Mouse (Mus musculus): ENCODE measurements around the gene Ovol3.
"Not testable (repeated sequence)": the region's sequence is repeated elsewhere in the genome, so short reads cannot be mapped to it uniquely, and the experiment has no call there.

The Ovol3 gene

DNA sequence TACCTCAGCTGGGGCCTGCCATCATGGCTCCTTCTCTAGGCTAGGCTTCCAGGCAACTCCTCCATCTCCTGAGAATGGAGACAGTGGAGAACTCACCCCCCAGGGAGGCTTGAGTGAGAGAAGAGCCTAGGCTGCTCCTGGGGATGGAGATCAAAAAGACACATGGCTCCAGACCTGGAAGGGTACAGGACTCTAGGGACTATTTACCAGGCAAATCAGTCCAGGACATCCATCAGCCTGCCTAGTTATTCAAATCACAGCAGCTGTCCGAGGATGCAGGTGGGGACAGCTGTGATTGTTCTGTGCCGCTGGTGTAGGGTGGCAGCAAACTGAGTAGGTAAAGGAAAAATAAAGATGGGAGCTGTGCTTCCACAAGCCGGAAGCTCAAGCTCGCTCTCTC, at the start of gene Ovol3:
Gene Ovol3 (minus strand): TSS at position 101 of the 400 bp plus-strand sequence.
- no peak for DNase-seq (ENCODE audit: low spot score in 2 of 2)

GRCm38 (mm10) chr7:30282740-30283139, 47.2 kb upstream of the Ovol3 start:
- DNase-seq (ENCODE audit: low spot score in 2 of 2) = peak in 1 of 2 experiments; percentile 17

DNA sequence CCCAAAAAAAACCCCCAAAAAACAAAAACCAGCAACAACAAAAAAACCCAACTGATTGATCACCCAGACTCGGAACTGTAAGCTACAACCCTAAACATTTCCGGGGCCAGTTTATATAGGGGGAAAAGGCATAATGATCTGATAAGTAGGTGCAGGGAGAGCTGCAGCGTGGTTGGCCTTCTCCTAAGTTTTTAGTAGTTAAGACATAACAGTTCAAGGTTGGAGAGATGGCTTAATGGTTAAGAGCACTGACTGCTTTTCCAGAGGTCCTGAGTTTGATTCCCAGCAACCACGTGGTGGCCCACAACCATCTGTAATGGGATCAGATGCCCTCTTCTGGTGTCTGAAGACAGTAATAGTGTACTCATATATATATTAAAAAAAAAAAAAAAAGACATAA, 46.0 kb upstream of the Ovol3 start:
- DNase-seq (ENCODE audit: low spot score in 2 of 2) = no peak

DNA sequence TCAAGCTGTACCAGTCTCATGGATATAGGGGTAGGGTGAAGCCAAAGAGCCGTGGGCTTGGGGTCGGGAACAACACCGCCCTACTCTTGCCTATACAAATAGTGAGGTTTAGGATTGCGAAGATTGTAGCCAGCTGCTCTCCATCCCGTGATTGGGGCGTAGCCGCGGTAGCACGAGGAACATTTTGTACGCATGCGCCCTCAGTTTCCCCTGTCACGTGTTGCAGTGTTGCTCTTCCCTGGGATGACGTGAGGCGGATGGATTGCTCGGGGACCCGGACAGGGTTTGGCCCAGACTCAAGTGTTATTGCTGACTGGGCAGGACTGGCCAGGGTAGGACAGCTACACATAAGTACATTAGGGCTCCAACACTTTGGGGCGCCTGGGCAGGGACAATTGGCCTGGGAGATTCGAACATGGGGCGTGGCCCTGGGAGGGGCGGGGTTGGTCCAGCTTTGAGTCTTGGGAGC, 45.2 kb upstream of the Ovol3 start:
- DNase-seq (ENCODE audit: low spot score in 2 of 2) = peak; percentile 92 to 93

DNA sequence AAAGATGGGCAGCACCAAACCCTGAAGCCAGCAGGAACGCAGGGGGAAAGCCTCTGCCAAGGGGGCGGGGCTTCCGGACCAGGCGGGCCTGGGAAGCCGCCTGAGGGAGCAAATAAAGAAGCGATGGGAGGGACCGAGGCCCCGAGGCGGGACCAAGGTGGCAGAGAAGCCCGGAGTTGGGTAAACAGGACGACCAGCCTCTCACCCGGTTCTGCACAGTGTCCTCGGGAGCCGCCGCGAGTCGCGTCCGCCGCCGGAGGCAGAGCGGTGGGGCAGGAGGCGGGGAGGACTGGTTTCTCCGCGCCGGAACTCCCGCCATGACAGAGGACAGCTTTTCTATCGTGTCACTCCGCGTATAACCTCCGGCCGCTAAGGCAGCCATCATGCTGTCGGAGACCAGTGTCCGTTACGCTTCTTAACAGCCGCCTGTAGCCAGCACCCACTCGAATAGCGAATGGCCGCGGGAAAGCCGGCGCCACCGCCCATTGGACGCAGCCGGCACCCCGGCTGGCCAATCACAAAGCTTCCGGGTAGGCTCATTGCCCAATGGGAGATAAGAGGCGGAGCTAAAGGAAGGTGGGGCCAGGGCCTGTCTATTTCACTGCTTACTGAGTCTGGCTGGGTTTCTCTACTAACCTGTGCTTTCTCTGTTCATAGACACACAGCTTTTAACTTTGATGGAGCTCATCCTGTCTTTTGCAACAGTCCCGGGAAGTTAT, 44.6 kb upstream of the Ovol3 start, which contains the start of the genes Thap8 and Wdr62:
Gene Thap8 (plus strand): TSS at position 144 of the 719 bp plus-strand sequence.
Gene Wdr62 (minus strand): TSS at position 469 of the 719 bp plus-strand sequence.
- peak; percentile 92 to 93 for DNase-seq (ENCODE audit: low spot score in 2 of 2)

DNA sequence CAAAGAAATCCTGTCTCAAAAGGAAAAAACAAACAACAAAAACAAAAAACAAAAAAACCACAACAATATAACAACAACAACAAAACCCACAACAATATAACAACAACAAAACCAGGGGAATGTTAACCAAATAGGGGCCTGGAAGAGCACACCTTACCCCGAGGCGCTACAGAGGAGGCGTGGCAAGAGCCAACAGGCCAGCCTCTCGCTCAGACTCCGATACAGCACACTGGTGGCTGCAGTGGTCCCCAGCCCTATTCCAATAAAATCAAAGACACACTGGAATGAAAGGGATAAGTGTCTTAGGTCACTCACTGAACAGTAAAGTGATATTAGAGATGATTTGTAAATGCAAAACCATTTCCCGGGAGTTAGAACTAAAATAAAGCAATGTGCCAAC, 44.0 kb upstream of the Ovol3 start:
- no peak for DNase-seq (ENCODE audit: low spot score in 2 of 2)

DNA sequence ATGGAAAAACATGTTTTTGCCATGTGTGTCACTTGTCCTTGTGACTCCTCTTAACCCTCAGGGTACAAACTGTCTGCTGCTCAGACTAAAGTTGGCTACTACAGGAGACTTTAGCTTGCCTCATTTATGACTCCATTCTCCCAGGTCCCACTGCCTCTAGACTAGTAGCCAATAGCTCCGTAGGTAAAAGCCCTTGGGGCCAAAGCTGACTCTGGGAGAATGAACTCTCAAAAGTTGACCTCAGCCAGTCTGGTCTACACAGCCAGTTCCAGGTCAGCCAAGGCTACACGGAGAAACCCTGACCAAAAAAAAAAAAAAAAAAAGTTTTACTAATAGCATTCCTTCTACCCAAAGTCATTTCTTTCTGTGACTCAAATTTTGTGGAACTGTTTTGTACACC, 43.4 kb upstream of the Ovol3 start:
- DNase-seq (ENCODE audit: low spot score in 2 of 2) = no peak

DNA sequence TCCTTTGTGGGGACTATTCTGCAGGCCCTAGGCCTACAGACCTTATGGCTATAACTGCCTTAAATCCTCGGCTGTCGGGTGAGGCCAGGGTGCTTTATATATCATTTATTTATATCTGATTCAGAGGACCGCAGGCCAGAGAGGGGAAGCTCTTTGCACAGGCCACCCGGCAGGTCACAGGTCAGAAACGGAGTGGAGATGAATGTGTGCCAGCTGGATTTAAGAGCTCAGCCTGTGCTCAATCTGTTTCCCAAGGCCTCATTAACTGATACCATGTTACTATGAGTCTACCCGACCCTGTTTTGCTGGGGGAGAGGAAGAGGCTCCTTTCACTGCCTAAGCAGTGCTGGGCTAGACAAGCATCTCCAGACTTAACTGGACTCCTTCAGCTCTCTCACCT, 38.9 kb upstream of the Ovol3 start:
- no peak for DNase-seq (ENCODE audit: low spot score in 2 of 2)

DNA sequence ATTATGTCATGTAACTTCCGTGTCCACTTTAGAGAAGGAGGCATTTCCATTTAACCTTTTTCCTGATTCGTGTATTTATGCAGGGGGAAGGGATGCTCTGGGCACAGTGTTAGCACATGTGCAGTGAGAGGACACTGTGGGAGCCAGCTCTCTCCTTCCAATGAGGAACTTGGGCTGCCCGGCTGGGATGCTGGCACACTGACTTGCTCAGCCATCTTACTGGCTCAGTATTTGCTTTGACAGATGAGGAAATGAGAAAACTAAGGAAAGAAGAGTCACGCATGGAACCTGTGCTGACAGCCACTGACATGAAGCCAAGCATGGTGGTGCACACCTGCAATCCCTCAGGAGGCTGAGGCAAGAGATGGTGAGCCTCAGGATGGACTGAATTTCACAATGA, 34.1 kb upstream of the Ovol3 start:
- DNase-seq (ENCODE audit: low spot score in 2 of 2) = no peak

- no peak for DNase-seq (ENCODE audit: low spot score in 2 of 2)
Observed at GRCm38 (mm10) chr7:30266780-30267179, 31.3 kb upstream of the Ovol3 start.

DNA sequence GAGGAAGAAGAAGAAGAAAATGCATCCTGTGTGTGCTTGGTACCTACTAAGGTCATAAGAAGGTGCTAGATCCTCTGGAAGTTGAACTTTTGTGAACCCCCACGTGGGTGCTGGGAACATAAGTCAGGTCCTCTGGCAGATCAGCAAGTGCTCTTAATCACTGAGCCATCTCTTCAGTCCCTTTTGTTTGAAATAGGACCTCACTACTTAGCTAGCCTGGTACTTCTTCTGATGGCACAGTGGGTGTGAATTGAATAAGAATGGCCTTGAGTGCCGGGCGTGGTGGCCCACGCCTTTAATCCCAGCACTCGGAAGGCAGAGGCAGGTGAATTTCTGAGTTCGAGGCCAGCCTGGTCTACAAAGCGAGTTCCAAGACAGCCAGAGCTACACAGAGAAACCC, 30.4 kb upstream of the Ovol3 start:
- no peak for DNase-seq (ENCODE audit: low spot score in 2 of 2)

DNA sequence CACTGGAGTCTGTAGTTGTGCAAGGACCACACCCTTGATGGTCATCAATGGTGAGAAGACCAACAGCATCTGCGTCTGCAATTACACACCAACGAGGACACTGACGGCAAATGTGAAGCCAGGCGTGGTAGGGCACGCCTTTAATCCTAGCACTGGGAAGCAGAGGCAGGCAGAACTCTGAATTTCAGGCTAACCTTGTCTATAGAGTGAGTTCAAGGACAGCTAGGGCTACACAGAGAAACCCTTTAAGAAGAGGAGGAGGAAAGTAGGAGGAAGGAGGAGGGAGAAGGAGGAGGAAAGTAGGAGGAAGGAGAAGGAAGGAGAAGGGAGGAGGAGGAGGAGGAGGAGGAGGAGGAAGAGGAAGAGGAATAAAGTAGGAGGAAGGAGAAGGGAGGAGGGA, 30.0 kb upstream of the Ovol3 start:
- no peak for DNase-seq (ENCODE audit: low spot score in 2 of 2)

GRCm38 (mm10) chr7:30265041-30265440, 29.5 kb upstream of the Ovol3 start:
- DNase-seq (ENCODE audit: low spot score in 2 of 2) = no peak

GRCm38 (mm10) chr7:30251956-30252954, 16.7 kb upstream of the Ovol3 start:
- DNase-seq (ENCODE audit: low spot score in 2 of 2) = peak in 1 of 2 experiments; percentile 6

- DNase-seq (ENCODE audit: low spot score in 2 of 2) = not testable (repeated sequence)
Observed at GRCm38 (mm10) chr7:30237374-30237773, 1.8 kb upstream of the Ovol3 start.

GRCm38 (mm10) chr7:30235091-30235490, 434 bp downstream of the Ovol3 start:
- no peak for DNase-seq (ENCODE audit: low spot score in 2 of 2)

GRCm38 (mm10) chr7:30234276-30234858, 1.2 kb downstream of the Ovol3 start:
- DNase-seq (ENCODE audit: low spot score in 2 of 2) = no peak

DNA sequence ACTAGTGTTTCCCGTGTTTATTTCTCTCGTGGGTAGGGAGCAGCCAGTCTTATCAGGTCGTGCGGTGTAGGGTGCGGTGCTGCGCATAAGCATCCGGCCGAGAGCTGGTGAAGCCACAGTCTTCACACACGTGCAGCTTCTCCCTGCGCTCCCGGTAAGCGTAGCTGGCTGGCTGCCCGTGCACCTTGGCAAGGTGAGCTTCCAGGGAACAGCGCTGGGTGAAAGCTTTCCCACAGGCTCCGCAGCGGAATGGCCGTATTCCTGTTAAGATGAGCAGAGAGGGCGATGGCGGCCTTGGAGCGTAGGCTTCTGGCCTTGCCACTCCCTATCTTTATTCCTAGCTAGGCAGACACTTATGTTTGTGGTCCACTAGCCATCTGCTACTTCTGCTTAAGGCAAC, 2.1 kb downstream of the Ovol3 start:
- no peak for DNase-seq (ENCODE audit: low spot score in 2 of 2)

- peak; percentile 27 to 36 for DNase-seq (ENCODE audit: low spot score in 2 of 2)
Observed at GRCm38 (mm10) chr7:30232631-30233148, 2.8 kb downstream of the Ovol3 start.

DNA sequence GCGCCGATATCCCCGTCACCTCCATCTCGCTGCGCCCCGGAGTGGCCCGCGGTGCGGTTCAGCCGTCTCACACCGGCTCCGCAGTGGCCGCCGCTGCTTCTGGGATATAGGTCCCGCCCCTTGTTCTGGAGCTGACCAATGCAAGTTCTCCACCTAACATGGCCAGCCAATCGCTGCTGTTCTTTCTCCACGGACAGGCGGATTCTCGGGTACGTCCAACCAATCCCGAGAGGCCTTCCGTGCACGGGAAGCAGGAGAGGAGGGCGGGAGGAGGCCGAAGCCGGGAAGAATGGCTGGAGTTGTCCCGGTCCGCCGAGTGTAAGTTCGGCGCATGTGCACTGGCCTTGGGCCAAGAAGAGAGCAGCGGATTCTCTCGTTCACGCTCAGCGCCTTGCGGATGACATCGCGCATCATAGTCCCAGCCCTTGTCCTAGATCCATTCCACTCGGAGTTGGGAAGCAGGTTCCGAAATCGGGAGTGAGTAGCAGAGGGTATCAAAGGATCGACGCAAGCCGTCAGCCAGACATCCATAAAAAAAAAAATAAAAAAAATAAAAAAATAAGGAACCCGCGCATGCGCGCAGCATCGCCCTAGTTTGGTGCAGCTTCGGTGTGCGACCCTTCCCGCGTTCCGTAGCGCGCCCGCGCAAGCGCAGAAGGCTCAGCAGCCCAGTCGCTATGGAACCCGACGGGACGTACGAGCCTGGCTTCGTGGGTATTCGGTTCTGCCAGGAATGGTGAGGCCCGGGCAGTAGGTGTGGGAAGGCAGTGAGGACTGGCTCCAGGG, 3.7 kb downstream of the Ovol3 start, which contains the start of the genes Polr2i and Tbcb:
Gene Polr2i (plus strand): TSS at position 280 of the 786 bp plus-strand sequence.
Gene Tbcb (minus strand): TSS at position 604 of the 786 bp plus-strand sequence.
- DNase-seq (ENCODE audit: low spot score in 2 of 2) = peak; percentile 98 to 99

DNA sequence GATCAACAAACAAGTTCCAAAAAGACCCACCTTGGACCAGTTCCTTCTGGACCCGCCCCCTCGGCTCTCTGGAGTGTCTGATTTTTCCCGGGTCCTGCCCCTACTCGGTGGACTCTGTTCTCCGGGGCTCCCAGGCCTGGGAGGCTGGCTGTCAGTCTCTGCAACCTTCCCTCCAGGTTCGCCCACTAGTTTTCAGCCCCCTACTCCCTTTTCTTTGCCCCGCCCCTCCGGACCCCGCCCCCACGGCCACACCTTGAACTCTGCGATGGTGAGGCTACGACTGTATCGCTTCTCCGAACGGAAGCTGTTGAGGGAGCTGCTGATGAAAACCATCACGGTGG, 4.2 kb downstream of the Ovol3 start:
- peak in 1 of 2 experiments; percentile 27 for DNase-seq (ENCODE audit: low spot score in 2 of 2)
